Mouse (Mus musculus) activated CD4-positive, CD25-positive, alpha-beta regulatory T cell, adult 4 months (primary cell): Measurements from ENCODE around the gene Kif3a. TPM values are rescaled to one million over a fixed set of nuclear protein-coding genes. Genes with fewer than 3 reads are reported as not detected.

Experiments used
- ATAC-seq: one replicate; pipeline ENCODE4 v1.8.0; 2017
- polyA plus RNA-seq, 2 experiments: library from polyadenylated mRNA; unstranded; fragments of 100-300 nt; shearing (Covaris generic); gene quantifications; one replicate each; pipeline ENCODE4 v1.2.1; 2017

Kif3a gene
- polyA plus RNA-seq, 2 experiments from 2014 or later, result 5.9 to 7.8 TPM

- no peak for ATAC-seq
Observed at GRCm38 (mm10) chr11:53617562-53618109, 50.5 kb downstream of the Kif3a start.

DNA sequence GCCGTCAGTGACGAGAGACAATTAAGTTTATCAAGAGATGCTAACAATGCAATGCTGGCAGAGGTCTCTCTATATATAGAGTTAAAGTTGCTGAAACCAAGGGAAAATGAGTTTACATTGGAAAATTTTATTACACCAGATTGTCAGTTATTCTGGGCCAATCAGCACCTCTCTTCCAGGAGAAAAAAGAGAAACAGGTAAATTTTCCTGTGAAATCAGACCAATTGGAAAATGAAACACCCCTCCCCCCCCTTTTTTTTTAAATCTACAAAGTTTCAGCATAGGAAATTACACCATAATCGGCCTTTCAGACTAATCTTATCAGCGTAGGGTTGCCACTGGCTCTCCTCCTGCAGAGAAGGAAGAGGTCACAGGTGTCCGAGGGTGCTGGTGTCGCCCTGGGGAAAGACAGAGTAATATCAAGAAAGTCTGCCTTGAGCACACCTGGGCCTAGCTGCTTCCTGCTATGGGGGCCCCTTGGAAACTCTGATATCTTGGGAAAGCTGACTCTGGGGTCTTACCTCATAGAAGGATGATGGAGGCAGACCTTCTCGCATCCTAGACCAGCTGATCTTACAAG, 51.5 kb downstream of the Kif3a start, which contains the start of gene Il4:
Gene Il4 (minus strand): TSS at position 51 of the 580 bp plus-strand sequence.
- ATAC-seq, result no peak

GRCm38 (mm10) chr11:53619428-53619827, 52.2 kb downstream of the Kif3a start:
- ATAC-seq, result no peak

DNA sequence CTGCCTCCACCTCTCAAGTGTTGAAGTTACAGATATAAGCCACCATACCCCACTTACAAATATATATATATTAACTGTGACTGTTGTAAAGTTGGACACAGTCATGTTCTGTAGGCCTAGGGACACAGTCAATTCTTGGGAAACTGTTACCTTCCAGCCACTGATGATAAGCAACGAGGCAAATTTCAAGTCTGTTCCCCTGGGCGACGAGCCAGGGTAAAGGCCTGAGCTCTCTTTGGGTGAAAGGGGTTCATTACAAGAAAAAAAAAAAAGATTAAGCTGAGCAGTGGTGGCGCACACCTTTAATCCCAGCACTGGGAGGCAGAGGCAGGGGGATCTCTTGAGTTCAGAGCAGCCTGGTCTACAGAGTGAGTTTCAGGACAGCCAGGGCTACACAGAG, 52.9 kb downstream of the Kif3a start:
- ATAC-seq, result no peak

DNA sequence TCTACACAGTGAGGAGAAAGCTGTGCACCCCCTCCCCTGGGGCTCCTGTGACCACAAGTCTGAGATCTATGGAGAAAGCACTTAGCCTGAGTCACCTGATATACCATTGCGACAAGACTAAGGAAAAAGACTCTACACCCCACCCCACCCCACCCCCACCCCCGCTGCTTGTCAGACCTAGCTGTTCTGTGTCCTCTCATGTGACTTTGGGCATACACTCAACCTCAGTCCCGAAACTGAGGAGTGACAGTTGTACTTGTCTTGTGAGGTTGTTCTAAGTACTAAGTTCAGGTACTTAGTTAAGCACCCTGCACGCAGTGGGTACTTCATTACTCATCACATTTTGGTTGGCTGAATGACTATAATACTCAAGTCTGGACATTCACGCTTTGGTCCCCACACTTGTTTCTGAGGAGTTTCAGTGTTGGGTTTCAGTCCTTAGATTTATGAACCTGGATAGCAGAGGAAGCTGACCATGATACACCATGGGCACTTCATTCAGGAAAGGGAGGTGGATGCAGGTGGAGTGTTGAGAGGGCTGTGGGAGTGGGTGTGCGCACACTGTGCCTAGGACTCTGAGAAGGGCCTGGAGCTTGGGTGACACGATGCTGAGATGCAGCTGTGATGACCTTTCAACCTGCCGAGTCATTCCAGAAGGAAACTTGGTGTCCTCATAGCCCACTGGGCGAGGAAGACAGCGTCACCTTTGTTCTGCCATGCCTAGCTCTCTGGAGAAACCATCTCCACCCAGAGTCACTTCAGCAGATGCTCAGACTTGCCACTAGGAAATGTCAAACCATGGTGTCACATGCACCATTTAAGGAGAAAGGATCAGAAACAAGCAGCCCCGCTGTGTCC, 54.6 kb downstream of the Kif3a start:
- ATAC-seq, result no peak

DNA sequence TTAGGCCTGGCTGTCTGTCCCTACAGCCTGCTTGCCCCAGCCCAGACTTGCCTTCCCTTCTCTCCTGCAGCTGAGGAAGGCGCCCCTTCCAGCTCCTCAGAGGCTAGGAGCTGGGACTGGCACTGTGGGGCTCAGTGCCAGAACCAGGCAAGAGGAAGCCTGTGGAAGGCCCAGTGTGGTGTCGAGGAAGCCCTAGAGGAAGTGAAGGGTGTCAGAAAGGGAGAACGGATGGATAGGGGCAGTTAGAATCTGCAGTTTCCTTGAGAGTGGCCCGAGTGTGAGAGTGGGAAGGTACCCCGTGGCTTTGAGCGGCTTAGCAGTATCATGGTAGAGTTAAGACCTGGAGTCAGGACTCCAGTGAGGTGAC, 55.2 kb downstream of the Kif3a start:
- no peak for ATAC-seq

GRCm38 (mm10) chr11:53623573-53623972, 56.4 kb downstream of the Kif3a start:
- no peak for ATAC-seq

DNA sequence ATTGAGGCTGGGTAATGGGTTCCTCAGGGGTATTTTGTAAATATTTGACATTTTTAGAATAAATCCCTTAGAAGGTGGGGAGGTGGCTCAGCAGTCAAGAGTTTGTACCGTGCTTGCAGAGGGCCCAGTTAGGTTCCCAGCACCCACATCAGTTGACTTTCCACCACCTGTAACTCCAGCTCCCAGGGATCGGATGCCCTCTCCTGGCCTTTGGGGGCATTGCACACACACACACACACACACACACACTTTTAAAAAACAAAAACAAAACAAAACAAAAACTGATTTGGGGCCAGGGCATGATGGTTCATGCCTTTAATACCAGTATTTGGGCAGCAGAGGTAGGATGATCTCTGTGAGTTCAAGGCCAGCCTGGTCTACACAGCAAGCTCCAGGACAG, 56.9 kb downstream of the Kif3a start:
- no peak for ATAC-seq

- no peak for ATAC-seq
Observed at GRCm38 (mm10) chr11:53626802-53627373, 59.7 kb downstream of the Kif3a start.

GRCm38 (mm10) chr11:53627859-53628258, 60.7 kb downstream of the Kif3a start:
- peak; percentile 61 for ATAC-seq

GRCm38 (mm10) chr11:53632122-53632733, 65.0 kb downstream of the Kif3a start:
- no peak for ATAC-seq

DNA sequence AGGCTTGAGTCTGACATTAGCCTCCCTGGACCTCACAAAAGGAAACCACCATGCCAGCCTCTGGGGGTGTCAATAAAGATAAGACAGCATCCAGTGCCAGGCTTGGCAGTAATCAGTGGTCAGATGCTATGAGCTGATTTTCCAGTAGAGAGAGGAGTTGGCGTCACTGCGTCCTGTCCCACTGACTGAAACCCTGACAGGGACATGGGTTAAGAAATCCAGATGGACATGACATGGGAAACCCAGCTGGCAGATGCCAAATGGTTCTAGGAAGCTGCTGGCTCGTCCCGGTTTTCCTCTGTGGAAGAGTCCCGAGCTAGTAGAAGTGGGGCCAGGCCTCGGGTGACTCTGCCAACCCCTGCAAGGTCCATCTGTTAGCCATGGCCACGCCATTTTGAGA, 66.5 kb downstream of the Kif3a start:
- no peak for ATAC-seq

DNA sequence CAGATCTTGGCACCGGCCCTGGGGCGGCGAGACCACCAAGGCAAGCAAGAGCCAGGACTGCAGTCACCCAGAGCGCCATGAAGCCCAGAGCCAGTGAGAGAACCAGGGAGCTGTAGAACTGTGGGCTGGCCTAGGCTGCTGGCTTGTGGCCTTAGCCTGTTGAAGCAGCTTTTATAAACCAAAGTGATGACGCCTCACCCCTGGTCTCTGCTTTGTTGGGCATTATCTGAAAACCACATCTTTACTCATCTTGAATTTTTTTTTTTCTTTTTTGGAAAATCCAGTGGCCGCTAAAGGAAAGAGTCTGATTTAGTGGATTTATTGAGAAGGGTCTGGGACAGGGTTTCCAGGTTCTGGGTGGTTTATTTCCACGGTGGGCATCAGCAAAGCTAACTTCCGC, 67.4 kb downstream of the Kif3a start, which contains the start of gene Il13:
Gene Il13 (minus strand): TSS at position 147 of the 400 bp plus-strand sequence.
- no peak for ATAC-seq

DNA sequence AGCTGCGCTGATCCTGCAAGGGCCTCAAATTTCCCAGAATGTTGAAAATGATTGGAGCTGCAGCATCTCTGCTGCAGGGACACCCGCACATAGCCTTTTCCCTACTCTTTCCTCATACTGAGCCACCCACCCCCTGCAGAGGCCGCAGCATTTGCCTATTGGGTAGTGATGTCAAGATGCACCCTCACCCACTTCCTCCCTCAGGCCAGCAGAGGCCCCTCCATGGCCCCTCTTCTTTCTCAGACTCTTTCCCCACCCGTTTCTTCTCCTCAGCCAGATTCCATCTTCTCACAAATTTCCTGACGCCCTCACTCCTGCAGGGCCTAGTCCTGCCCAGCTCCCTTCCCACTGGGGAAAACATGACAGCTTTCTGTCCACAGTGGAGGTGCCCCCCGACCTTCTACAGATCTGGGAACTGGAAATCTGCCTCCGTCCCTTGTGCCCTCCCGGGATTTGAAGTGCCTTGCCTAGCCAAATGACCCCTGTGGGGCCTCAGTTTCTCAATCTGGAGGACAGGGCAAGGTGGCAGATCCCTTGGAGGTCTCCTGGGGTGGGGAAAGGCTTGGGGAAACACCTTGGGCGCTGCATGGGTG, 68.5 kb downstream of the Kif3a start:
- no peak for ATAC-seq

DNA sequence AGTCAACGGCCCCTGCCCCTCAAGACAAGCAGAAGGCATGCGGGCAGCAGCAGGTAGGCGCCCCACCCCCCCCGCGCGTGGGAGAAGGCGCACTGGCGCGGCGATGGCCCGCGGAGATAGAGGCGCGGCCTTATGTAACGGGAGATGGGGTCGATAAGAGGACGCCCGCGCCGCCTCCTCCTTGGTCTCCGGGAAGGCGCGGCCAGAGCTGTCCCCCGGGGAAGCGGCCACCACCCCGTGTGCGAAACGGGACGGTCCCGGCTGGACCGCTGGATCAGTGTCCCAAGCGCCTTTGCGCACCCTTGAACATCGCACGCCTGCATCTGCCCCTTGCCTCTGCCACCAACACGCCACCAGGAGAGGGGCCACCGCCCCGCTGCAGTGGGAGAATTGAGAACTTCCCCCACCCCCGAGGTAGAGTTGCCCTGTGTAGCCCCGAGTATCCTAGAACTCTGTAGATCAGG, 69.0 kb downstream of the Kif3a start:
- ATAC-seq, result no peak

DNA sequence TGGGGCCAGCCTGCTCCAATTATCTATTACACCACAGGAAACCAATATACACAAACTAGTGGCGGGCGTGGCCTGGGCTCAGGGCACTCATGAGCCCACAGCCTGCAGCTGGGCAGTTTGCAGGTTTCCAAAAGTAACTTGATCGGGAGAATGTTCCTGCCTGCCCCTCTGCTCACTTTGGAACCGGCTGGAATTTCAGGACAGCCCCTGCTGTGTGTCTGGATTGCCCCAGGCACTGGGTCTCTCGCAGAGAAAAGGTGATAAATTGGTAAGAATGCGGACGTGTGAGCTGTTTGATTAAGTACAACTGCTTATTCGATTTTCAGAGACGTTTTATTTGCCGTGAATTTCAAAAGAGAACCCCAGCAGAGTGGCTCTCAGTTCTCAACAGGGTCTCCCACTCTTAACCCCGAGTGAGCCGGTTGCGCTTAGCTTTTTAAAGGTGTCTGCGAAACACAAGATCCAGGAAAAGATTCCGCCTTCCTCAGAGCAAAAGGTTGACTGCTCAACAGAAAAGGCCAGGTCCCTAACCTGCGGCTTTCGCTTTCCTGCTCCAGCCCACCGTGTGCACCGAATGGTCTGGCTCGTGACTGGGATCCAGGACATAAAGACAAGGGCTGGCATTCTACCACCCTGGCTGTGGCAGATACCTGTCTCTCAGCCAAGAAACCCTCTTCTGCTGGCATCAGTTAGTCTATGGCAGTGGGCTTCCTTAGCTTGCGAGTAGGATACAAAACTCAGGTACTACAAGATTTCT, 70.0 kb downstream of the Kif3a start:
- no peak for ATAC-seq

DNA sequence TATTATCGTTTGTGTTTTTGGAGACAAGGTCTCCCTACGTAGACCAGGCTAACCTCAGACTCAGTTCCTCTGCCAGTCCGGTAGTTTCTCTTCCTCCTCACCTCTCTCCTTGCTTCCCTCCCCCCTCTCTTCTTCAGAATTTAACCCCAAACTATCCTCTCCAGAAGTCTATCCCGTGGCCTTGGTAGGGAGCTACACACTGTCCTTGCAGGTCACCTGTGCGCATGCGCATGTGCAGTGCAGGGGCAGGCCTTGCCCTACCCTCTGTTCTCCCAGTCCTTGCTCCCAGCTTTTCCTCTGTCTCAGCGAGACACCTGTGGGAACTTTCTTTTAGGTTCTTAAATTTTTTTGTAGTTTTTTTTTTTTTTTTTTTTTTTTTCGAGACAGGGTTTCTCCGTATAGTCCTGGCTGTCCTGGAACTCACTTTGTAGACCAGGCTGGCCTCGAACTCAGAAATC, 70.7 kb downstream of the Kif3a start:
- no peak for ATAC-seq

- ATAC-seq, result no peak
Observed at GRCm38 (mm10) chr11:53642744-53643279, 75.6 kb downstream of the Kif3a start.

GRCm38 (mm10) chr11:53644017-53644416, 76.8 kb downstream of the Kif3a start:
- ATAC-seq, result no peak

- ATAC-seq, result no peak
Observed at GRCm38 (mm10) chr11:53651441-53651840, 84.3 kb downstream of the Kif3a start.
